Mouse (Mus musculus) adrenal gland, postnatal 36 days (tissue): Measurements from ENCODE around the gene Epor. TPM values are rescaled to one million over a fixed set of nuclear protein-coding genes. Genes with fewer than 3 reads are reported as not detected.

Source experiments
- DNase-seq, 2 experiments: peaks; one replicate each; pipeline ENCODE4 v3.0.0; 2021; ENCODE audit warnings: mixed read lengths in 1 of 2
- total RNA-seq, 2 experiments: library from RNA; stranded (reverse); gene quantifications; 2 replicates each; pipeline ENCODE4 v1.2.3; 2021

Epor gene
- total RNA-seq, 2 experiments from 2014 or later: 1.9 to 2.0 TPM

DNA sequence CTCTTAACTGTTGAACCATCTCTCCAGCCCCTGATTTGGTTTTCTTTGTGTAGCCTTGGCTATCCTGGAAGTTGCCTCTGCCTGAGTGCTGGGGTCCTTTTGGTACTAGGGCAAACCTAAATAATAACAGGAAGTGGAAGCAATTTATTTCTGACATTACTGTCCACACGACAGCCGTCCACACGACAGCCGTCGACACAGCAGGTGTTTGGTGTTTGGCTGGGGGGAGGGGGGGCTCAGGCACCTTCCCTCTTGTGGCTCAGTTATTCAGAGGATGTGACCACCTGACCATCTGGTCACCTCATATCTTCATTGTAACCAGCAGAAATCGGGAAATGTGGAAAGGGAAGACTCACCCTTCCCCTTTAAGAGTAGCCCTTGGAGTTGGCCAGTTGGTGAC lies 5.6 kb upstream of the Epor start:
- no peak for DNase-seq

DNA sequence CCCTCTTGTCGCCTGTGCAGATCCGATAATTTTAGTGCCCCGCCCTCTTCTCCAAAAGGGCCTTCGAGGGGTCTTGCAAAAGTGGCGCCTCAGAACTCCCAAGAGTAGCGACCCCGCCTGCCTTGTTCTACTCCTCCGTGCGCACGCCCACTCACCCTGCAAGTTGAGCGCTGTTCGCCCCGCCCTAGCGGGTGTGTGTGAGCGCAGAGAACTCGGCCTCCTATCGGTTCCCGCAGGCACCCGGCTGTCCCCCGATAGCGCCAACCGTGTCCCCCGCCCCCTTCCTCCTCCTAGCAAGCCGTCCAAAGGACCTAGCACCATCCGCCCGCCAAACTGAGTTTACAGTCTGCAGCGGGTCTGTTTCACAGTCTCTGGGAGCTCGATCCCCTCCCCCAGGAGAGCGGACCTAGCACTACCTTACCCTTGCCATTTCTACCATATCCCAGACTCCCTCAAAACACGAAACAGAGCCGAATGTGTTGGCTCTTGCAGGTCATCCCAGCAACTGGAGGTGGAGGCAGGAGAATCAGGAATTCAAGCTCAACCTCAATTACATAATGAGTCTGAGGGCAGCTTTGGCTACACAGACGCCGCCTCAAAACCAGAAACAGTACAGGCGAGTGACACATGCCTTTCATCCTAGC lies 768 bp downstream of the Epor start:
- peak; percentile 66 to 72 for DNase-seq

DNA sequence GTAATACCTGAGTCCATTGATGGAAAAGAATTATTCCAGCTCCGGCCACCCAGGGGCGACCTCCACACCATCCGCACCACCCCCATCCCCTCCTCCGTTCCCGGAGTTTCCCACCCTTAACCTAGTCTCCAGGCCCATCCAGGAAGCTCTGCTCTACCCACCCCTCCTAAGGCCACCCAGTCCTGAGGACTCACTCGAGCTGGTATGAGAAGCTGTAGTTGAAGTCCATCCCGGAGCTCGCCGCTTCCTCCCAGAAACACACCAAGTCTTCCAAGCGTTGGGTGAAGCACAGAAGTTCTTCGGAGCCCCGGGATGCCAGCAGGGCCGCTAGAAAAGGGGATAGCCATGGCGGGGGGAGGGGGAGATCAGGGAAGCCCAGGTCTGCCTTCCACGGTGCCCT lies 1.3 kb downstream of the Epor start:
- DNase-seq: no peak

DNA sequence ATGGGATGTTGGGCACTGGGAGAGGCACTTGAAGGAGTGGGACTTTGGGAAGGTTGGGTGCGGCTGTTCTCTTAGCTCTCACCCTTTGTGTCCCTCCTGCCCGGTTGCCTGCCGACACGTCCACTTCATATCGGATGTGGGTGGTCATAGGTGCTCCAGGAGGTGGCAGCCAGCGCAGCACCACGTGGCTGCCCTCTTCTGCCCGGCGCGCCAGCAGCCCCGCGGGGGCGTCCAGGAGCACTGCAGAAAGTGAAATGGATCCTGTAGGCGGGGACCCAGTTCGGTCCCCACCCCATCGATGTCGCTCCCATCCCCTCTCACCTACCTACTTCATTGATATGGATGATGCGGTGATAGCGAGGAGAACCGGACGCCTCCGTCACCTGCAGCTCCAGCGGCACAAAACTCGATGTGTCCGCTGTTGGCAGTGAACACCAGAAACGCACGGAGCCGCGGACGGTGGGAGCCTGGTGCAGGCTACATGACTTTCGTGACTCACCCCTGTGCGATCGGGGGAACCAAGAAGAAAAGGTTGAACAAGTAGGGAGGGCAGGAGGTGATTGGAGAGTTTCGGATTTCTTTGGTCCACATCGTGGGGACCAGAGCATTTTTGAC lies 1.8 kb downstream of the Epor start:
- peak in 1 of 2 experiments; percentile 33 for DNase-seq

DNA sequence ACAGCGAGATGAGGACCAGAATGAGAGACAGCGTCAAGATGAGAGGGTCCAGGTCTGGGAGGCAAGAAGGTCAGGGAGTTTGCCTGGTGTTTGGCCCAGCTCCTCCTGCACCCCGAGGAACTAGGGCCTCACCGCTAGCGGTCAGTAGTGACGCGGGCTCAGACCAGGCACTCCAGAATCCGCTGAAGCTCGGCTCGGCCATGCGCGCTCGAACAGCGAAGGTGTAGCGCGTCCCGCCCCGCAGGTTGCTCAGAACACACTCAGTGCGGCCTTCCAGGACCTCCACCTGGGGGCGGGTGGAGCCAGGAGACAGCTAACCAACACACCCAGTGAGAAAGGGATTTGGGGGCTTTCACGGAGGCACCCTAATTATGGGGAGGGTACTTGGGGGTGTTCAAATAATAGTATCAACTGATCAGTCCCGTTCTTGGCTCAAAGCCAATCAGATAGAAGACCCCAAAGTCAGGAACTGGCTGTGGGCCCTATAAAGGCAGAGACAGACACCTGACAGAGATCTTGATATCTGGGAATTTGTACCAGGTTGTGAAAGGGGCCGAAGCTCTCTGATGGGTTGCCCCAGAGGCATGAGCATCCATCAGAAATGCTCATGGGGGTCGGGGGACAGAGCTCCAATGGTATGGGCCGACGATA lies 2.6 kb downstream of the Epor start:
- DNase-seq: peak; percentile 34 to 42

DNA sequence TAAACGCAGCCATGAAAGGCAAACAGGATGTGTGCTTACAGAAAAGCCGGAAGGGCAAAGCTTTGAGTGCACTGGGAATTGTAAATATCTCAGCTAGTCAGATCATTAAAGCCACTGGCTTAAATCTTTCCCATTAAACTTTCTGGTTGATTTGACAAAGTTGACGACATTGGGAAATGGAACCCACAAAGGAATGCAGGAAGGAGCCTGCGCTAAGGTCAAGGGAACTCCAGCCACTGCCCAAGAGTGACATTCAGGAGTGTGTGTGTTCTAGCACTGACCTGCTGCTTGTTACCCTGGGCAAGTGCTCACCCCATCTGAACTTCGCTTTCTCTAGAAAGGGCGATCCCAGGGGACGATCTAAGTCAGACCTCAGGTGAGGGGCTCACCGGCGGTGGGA lies 3.2 kb downstream of the Epor start:
- DNase-seq: no peak

DNA sequence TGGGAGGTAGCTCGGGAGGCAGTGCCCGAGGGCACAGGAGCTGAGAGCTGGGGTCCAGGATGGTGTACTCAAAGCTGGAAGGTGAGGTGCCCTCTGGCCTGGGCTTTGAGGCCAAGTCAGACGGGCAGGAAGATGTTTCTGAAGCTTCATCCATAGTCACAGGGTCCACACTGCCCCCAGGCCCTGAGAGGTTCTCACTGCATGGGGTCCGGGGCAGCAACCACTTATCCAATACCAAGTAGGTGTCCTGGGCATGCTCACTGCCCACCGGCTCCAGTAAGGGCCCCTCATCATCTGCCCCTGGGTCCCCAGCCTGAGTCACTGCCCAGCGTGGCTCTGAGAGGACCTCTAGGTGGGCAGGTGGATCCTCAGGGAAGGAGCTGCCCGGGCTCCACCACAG lies 4.1 kb downstream of the Epor start:
- no peak for DNase-seq

DNA sequence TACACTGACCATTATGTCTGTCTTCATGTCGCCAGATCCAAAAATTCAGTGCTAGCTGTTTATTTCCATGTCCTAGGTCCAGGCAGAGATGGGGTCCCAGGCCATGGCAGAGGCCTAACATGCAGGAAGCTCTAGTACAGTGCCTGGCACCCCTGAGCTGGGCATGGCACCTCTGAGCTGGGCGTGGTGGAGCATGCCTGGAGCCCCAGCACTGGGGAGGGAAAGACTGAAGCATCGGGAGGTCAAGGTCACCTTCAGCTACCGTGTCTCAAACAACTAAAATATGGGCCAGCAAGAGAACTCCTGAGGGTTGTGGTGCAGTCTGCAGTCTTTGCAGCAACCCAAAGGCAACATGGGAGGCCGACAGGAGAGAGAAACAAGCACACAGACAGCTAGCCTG lies 4.9 kb downstream of the Epor start:
- no peak for DNase-seq

DNA sequence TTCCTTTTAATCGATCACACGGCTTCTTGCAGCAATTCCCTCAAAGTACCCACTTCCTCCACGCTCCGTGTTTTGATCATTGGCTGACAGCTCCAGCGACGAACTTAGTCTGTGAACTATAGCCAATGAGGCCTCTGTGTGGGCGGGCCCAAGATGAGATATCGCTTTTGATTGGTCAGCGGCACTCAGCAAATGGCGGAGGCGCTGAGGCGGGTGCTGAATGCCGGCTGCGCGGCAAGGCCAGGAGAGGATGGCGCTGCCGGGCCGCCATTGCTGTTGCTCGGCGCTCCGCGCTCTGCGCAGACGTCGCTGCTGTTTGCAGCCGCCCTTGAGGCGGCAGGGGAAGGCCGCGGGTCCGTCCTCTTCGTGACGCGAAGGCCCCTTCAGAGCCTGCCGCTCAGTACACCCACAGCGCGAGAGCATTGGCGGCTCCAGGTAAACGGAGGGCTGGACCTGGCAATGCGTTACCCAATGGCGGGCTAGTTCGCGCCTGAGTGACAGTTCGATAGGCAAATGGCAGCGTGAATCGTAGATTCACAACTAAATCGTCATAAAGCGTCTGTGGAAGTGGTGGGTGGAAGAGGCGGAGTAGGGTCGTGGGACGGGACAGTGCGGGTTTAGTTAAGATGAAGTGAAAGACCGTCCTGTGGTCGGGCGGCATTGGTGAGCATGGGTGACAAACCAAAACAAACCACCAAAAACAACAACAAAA lies 7.6 kb downstream of the Epor start, which contains the start of gene Swsap1:
Gene Swsap1 (plus strand): TSS at position 186 of the 712 bp plus-strand sequence.
- DNase-seq: peak; percentile 96 to 97

DNA sequence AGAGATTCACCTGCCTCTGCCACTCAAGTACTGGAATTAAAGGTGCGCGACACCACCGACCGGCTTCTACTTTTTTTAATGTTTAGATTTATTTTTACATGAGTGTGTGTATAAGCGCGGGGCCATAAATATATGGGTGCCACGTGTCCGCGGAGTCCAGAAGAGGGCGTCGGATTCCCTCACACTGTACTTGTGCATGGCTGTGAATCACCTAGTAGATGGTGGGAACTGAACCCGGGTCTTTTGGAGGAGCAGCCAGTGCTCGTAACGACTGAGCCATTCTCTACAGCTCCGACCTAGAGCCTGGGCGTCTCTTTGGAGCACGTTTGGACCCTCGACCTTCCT lies 8.1 kb downstream of the Epor start:
- DNase-seq: no peak

DNA sequence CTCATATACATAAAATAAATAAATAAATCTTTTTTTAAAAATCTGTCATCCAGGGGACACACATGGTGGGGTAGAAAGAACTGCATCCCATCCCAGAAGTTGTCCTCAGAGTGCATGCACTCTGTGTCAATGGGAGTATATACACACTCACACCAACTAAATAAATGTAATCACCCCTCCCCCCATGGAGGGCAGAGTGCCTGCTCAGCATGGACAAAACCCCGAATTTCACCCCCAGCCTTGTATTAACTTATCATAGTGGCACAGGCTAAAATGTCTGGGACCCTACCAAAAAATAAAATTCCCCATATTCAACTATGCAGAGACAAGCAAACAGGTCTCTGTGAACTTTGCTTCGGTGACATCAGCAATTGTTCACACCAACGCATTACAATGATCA lies 8.7 kb downstream of the Epor start:
- no peak for DNase-seq

DNA sequence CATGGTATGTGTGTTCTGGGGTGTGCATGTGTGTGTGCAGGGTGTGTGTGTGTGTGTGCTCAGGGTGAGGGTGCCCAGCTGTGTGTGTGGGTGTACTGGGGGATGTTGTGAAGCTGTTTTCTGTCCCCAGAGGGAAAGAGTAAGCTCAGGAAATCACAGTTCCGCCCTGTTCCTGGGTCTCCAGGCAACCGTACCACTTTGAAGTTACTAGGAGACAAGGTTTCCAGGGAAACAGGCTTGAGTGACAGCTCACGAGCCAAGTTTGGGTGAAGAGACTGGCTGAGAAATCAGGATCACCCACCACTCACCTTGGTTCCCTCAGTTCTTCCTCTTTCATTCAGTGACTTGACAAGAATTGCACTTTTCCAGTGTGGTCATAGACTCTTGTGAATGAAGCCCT lies 9.7 kb downstream of the Epor start:
- DNase-seq: no peak

DNA sequence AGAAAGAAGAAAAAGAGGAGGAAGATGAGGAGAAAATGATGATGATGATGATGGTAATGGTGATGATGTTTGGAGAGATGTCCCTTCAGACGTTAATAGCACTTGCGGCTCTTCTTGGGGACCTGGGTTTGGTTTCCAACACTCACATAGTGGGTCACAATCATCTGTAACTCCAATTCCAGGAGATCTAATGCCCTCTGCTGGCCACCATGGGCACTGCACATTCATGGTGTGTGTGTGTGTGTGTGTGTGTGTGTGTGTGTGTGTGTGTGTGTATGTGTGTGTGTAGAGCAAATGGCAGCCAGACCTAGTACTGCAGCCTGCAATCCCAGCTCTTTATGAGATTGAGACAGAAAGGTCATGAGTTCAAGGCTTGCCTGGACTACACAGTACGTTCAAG lies 11.3 kb downstream of the Epor start:
- DNase-seq: no peak

DNA sequence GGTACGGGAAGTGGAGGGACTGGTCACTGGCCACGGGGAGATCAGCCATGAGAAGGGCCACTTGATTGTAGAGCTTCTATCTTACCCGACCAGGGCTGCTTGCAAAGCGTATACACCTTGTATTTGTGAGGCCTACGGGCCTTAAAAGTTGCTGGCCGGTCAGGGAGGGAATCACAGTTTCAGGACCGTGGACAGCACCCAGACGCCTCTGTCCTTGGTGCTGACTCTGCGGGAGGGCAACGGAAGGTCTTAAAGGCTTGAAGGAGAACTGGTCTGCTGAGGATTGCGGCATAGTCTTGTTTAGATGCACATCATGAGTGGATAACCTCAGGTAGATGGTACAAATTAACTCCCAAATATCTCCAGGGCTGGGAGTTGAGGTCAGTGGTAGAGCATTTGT lies 13.0 kb downstream of the Epor start:
- peak; percentile 75 to 76 for DNase-seq

DNA sequence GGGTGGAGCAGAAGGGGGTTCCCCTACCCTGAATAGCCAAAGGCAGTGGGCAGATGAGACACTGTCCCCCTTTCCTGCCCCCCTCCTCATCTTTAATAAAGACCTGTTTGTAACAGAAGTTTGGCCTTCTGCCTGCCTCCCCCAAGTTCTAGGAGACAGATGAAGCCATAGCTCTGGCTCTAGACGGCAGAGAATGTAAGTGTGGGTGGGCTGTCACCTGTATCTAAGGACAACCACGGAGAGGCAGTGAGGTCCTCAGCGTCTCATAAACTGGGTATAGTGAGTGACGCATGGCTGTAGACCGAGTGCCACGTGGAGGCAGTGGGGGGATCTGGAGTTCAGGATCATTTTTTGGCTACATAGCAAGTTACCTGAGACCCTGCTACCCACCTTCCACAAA lies 14.5 kb downstream of the Epor start:
- no peak for DNase-seq

DNA sequence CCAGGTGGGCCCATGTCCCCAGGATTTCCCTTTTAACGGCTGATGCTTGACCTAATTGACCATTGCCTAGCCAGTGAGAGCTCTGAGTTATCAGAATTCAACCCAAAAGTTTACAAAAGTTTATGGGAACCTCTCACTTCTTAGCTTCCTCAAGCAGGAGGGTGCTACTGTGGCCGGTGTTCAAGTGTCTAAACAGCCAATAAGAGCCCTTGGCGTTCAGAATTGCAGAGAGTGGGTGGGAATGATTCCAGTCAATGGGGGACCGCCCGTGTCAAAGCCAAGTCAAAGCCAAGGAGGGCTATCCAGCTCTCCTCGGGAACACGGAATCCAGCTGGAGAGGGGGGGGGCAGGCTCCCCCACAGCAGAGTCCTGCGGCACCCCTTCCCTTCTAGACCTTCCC lies 15.2 kb downstream of the Epor start:
- DNase-seq: no peak

DNA sequence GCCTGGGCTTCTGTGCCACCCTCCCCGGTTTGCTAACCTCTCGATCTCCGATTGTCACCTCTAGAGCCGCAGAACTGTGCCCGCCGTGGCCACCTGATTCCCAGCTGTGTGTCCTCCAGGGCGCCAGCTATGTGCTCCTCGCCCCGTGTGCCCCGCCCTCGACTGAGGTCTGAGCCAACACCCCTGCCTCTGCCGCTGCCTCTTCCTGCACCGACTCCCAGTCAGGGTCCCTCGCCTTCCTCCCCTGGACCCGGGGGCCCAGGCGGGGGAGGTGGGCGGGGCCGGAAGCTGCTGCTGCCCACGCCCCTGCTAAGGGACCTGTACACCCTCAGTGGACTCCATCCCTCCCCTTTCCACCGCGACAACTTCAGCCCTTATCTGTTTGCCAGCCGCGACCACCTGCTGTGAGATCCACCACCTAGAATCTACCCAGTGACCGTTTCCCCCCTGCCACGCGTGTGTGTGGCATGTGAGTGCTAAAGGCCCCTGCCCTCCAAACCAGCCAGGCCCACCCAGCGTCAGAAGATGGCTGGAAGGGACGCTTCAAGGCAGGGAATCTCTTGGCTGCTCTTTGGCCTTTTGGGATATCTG lies 15.7 kb downstream of the Epor start:
- no peak for DNase-seq

DNA sequence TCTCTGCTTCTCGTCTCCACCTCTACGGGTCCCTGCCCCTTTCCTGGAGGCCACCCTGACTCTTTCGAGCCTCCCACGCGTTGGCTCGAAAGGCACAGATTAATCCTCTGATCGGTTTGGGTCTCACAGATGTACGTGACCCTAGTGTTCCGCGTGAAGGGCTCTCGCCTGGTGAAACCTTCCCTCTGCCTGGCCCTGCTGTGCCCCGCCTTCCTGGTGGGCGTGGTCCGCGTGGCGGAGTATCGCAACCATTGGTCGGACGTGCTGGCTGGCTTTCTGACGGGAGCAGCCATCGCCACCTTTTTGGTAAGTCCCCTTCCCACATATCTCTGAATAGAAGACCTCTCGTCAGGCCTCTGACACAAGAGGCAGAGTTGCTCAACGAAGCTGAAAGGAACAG lies 19.0 kb downstream of the Epor start:
- peak in 1 of 2 experiments; percentile 57 for DNase-seq

DNA sequence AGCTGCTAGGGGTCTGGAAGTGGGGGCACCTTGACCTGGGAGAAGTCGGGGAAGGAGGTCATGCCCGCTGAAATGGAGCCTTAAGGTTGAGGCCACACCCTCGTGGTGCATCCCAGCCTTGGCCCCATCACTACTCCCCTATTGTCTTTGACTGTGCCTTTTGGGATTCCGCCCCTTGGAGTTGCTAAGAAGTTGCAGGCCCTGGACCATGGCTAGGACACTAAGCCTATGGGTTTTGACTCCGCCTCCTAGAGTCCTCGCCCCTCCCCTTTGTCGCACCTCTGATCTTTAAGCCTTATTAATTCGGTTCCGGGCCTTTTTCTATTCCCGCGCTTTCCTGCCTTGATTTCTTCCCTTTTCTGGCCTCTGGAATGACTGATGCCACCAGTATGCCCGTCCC lies 19.7 kb downstream of the Epor start:
- no peak for DNase-seq

DNA sequence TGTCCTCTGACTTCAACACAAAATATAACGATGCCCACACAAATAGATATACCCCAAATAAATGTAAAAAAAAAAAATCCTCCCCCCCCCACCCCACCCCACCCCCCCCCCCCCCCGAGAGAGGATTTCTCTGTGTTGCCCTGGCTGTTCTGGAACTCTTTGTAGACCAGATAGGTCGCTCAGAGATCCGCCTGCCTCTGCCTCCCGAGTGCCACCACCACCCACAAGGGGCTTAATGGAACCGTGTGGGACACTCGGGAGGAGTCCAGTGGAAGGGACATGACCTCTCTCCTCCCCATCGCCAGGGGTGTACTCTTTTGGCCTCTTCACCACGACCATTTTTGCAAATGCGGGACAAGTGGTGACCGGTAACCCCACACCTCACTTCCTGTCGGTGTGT lies 20.3 kb downstream of the Epor start:
- DNase-seq: no peak

DNA sequence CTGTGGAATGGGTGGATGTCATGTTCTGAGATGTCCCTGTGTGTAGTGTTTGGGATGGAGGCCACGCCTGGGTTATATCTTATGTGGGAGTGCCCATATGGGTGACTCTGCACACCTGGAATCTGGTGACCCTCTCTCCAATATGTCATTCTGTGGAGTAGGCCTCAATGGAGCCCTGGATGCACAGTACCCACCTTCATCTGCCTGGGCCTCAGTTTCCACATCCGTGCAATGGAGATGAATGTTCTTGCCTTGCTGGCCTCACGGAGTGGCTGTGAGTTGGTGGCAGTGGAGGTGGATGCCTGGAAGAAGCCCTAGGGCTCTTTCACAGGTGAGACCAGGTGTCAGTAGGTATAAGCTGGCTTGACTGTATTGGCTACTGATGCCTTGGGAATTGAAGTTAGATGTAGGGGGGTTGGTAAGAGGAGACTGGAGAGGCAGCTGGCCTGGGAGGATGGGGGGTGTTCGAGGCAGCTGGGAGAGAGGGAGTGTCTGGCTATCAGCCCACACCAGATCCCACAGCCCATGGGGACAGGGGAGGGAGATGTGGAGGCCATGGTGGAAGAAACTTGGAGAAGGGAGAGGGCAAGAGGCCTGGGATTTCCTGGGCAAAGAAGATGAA lies 25.0 kb downstream of the Epor start:
- no peak for DNase-seq

DNA sequence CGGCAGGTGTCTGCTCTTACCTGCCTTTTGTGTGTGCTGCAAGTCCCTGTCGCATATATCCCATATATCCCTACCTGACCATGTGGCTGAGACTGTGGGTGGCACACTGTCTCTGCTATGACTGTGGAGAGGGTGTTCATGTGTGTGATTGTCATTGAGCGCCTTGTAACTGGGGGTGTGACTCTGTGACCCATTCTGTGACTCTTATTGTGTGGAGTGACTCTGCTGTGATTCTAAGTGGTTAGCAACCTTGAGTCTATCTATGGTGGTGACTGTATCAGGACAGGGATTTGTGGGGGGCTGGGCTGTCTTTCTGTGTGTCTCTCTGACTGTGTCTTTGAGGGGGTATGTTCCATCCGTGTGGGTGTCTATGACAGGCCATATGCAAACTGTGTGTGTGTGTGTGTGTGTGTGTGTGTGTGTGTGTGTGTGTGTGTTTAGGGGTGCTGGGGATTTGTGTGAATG lies 25.6 kb downstream of the Epor start:
- peak in 1 of 2 experiments; percentile 58 for DNase-seq
